ENCODE assay signal across 12 mouse cellular contexts in genomic region chr8:13489986-13490910, GRCm38 (mm10). TPM values are rescaled to one million over a fixed set of nuclear protein-coding genes. Genes with fewer than 3 reads are reported as not detected.
DNase-seq lines count a peak whose midpoint lies in the region; TF ChIP-seq lines count a peak whose summit lies in the region.
"Had no signal": no experiment of that assay in that cellular context is flagged by ENCODE, and none has a peak within 500 bp of the region (broad histone marks: within the 10 kb centered on the region; RNA-seq: fewer than 3 reads in every experiment).

No protein-coding gene starts in this region.

- no peak overlapping the region for H3K9ac ChIP-seq in liver, adult 2 months (ENCODE audit: low read depth, low read length)
- H3K9ac ChIP-seq: limb, embryonic 13.5 days had no signal

- 0 out of 2 replicates have a peak, but pooled peaks cover 7% of the 10 kb centered on the region for H3K79me2 ChIP-seq in liver, adult 2 months (ENCODE audit: control insufficient read depth, insufficient read depth, low read length)

- TF ChIP-seq CTCF in liver, adult 2 months (IDR thresholded peaks at IDR 0.05; ENCODE audit: low read depth, low read length), result no peak

- H3K4me1 ChIP-seq in liver, adult 2 months (ENCODE audit: control insufficient read depth, insufficient read depth, low read length), result no peaks in the 10 kb centered on the region

- no peaks in the 10 kb centered on the region for H3K27me3 ChIP-seq in liver, adult 2 months (ENCODE audit: control insufficient read depth, insufficient read depth, low read length)

- 71% methylated on average over 13 of the region's 13 CpGs for WGBS in liver, adult 2 months

- peak; percentile 28 for DNase-seq in adrenal gland, adult 2 months
- DNase-seq in adrenal gland, postnatal 10 days, result no peak
- no peak for DNase-seq in liver, adult 2 months (ENCODE audit: extremely low read depth, low read depth, low spot score)
- no peak for DNase-seq in liver
- DNase-seq in heart, adult 8-10 months (ENCODE audit: low spot score), result peak; percentile 64
- DNase-seq in kidney, postnatal 10 days, result peak; percentile 45
- no peak for DNase-seq in layer of hippocampus, postnatal 14 days (ENCODE audit: low spot score in 2 of 2)
- DNase-seq in testis, postnatal 14 days (ENCODE audit: low spot score), result no peak
- DNase-seq: cerebellum, postnatal 14 days had no signal

- no peaks in the 10 kb centered on the region for H3K36me3 ChIP-seq in liver, adult 2 months (ENCODE audit: control insufficient read depth, insufficient read depth, low read length)
- H3K36me3 ChIP-seq: limb, embryonic 13.5 days had no signal

- TF ChIP-seq POLR2A in liver, adult 2 months (IDR thresholded peaks at IDR 0.05; ENCODE audit: extremely low read depth, insufficient read depth, low read length), result no peak

- peak overlapping the region; percentile 61 for H3K27ac ChIP-seq in liver, adult 2 months (replicated peaks; ENCODE audit: insufficient read depth, low read depth, low read length)
- H3K27ac ChIP-seq: limb, embryonic 13.5 days had no signal

- no peak overlapping the region for H3K4me3 ChIP-seq in liver, adult 2 months (ENCODE audit: insufficient read depth, low read depth, low read length)
- H3K4me3 ChIP-seq: erythroblast, embryonic 14.5 days; limb, embryonic 13.5 days had no signal

RNA-seq across cellular contexts. Expression of gene Gas6, which starts 4.0 kb away (rescaled TPM):
- total RNA-seq in adrenal gland, adult 2 months (2021), result 100 to 1,000 TPM; 127 to 450 TPM
- 260 and 429 TPM in 2 replicates for polyA plus RNA-seq in adrenal gland, adult 2 months (2012; rRNA removed)
- 10 to 100 TPM; 98.1 to 99.0 TPM for total RNA-seq in adrenal gland, postnatal 10 days (2021)
- 23.9 and 25.5 TPM in 2 replicates for total RNA-seq in liver, adult 2 months (2014; rRNA removed)
- polyA plus RNA-seq in liver, adult 2 months (2012; rRNA removed), result 36.6 and 50.5 TPM in 2 replicates
- total RNA-seq in heart, adult 8-10 months (2022), result 100 to 1,000 TPM; 113 to 140 (median 124) TPM
- 100 to 1,000 TPM; 104 to 115 TPM for total RNA-seq in layer of hippocampus, postnatal 14 days (2021)

RNA-seq across cellular contexts. Expression of gene Tmem255b, which starts 55.3 kb away (rescaled TPM):
- total RNA-seq in adrenal gland, adult 2 months (2021), result 1 to 10 TPM in 1 of 2 experiments, under 1 TPM in 1; 0.49 to 1.4 TPM
- polyA plus RNA-seq in adrenal gland, adult 2 months (2012; rRNA removed), result 3.2 and 5.7 TPM in 2 replicates
- total RNA-seq in adrenal gland, postnatal 10 days (2021), result 1 to 10 TPM; 3.4 to 5.3 TPM
- total RNA-seq in liver, adult 2 months (2014; rRNA removed), result not detected in 2 replicates
- 0.19 and 0.35 TPM in 2 replicates for polyA plus RNA-seq in liver, adult 2 months (2012; rRNA removed)
- 1 to 10 TPM; 3.7 to 7.5 (median 5.7) TPM for total RNA-seq in heart, adult 8-10 months (2022)
- 1 to 10 TPM; 7.3 to 8.4 TPM for total RNA-seq in layer of hippocampus, postnatal 14 days (2021)
- total RNA-seq: hematopoietic stem cell, adult 5-6 weeks had no signal
- polyA plus RNA-seq: erythroblast, embryonic 14.5 days had no signal

Comparison
In these comparisons a context has a peak if more than half of its experiments do, and no peak if none do; other contexts are left out.
1. DNase-seq: peak in adrenal gland, adult 2 months (single experiment), heart, adult 8-10 months (single experiment) and kidney, postnatal 10 days (single experiment); none in adrenal gland, postnatal 10 days (single experiment), liver, adult 2 months (single experiment), liver (single experiment), layer of hippocampus, postnatal 14 days (0 of 2) and testis, postnatal 14 days (single experiment).